In the genomic region with DNA sequence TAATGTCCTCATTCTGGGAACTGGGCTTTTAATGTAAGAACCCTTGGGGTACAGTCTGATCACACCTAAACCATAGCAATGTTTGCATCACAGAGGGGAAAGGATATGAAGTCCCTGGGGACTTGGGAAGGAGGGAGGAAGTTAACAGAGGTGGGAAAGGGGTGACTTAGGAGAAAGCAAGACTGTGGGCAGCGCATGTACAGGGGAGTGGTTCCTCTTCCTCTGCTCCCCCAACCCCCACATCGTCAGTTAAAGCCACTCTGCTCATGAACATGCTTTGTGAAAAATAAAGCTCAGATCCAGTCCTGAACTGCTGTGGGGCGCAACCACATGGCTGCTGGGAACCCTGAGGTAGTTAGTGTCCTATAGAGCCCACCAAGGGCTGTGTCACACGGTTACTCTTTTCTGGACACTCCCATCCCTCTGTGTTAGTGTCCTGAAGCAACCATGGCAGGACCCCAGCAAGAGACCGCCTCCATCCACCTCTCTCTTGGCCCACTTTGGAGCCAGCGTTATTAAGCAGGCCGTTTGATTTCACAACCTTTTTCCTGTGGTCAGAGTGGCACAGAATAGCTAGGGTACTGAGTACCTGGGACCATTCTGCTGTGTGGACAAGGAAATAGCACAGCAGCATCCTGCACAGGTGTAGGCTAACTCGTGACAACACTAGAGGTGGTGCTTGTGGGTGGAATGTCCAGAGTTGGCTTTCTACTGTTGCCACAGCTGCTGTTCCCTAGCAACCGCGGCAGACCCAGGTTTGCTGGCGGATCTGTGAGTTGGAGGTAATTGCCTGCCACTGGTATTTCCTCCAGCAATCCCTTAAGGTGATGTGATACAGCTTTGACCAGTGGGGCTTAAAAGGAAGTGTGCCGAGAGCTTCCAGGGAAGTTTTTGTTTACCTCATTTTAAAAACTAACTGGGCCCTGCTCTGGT, we compare ENCODE assay signal across 10 mouse cellular contexts. TPM values are rescaled to one million over a fixed set of nuclear protein-coding genes. Genes with fewer than 3 reads are reported as not detected.
DNase-seq lines count a peak whose midpoint lies in the region; ATAC-seq lines count a peak whose summit lies in the region.
"Had no signal": no experiment of that assay in that cellular context is flagged by ENCODE, and none has a peak within 500 bp of the region (broad histone marks: within the 10 kb centered on the region; RNA-seq: fewer than 3 reads in every experiment).

No protein-coding gene starts in this region.

- ATAC-seq in heart, embryonic 12.5 days (ENCODE audit: insufficient number of reproducible peaks, low FRiP score): no peak
- peak; percentile 21; the same call in 1 of the 2 replicates for ATAC-seq in hindbrain, embryonic 15.5 days (ENCODE audit: low FRiP score, low read depth)
- ATAC-seq in liver, embryonic 13.5 days (ENCODE audit: low read depth): no peak
- ATAC-seq in neural tube, embryonic 14.5 days (ENCODE audit: low read depth): peak; percentile 10; the same call in 1 of the 2 replicates

- 66% methylated on average over 12 of the region's 12 CpGs for WGBS in heart, embryonic 12.5 days
- 68% methylated on average over 12 of the region's 12 CpGs for WGBS in hindbrain, embryonic 15.5 days
- 36% methylated on average over 12 of the region's 12 CpGs for WGBS in liver, embryonic 13.5 days (ENCODE audit: insufficient replicate concordance)
- WGBS in neural tube, embryonic 14.5 days: 62% methylated on average over 12 of the region's 12 CpGs

- H3K4me2 ChIP-seq in heart, embryonic 12.5 days: no peak overlapping the region
- no peak overlapping the region for H3K4me2 ChIP-seq in hindbrain, embryonic 15.5 days
- no peak overlapping the region for H3K4me2 ChIP-seq in liver, embryonic 13.5 days
- no peak overlapping the region for H3K4me2 ChIP-seq in neural tube, embryonic 14.5 days (ENCODE audit: low read depth, low read length)
- H3K4me2 ChIP-seq: limb, embryonic 15.5 days had no signal

- no peaks in the 10 kb centered on the region for H3K27me3 ChIP-seq in heart, embryonic 12.5 days (replicated peaks)
- no peaks in the 10 kb centered on the region for H3K27me3 ChIP-seq in hindbrain, embryonic 15.5 days
- H3K27me3 ChIP-seq in liver, embryonic 13.5 days: no peaks in the 10 kb centered on the region
- H3K27me3 ChIP-seq in neural tube, embryonic 14.5 days (ENCODE audit: control insufficient read depth, insufficient read depth, low read length): no peaks in the 10 kb centered on the region
- H3K27me3 ChIP-seq: limb, embryonic 15.5 days had no signal

- no peak overlapping the region for H3K4me3 ChIP-seq in heart, embryonic 12.5 days
- no peak overlapping the region for H3K4me3 ChIP-seq in hindbrain, embryonic 15.5 days
- H3K4me3 ChIP-seq in liver, embryonic 13.5 days (replicated peaks): no peak overlapping the region
- H3K4me3 ChIP-seq in neural tube, embryonic 14.5 days (ENCODE audit: low read depth, low read length): no peak overlapping the region
- H3K4me3 ChIP-seq: limb, embryonic 15.5 days had no signal

- H3K9ac ChIP-seq in heart, embryonic 12.5 days: 0 out of 2 replicates have a peak overlapping the region, but pooled peaks have one; percentile 9
- H3K9ac ChIP-seq in hindbrain, embryonic 15.5 days: no peak overlapping the region
- peak overlapping the region; percentile 31 for H3K9ac ChIP-seq in liver, embryonic 13.5 days
- H3K9ac ChIP-seq in neural tube, embryonic 14.5 days (replicated peaks; ENCODE audit: low read depth, low read length): no peak overlapping the region
- H3K9ac ChIP-seq: limb, embryonic 15.5 days had no signal

- intact Hi-C loops in heart, postnatal 25 days (cut with DNase I): no loop called here
- intact Hi-C loops in left cerebral cortex, postnatal 36 days (cut with DNase I): no loop called here

- no peak overlapping the region for H3K27ac ChIP-seq in heart, embryonic 12.5 days (ENCODE audit: poor library complexity, severe bottlenecking)
- H3K27ac ChIP-seq in hindbrain, embryonic 15.5 days (replicated peaks): peak overlapping the region; percentile 17
- peak overlapping the region; percentile 54 for H3K27ac ChIP-seq in liver, embryonic 13.5 days
- H3K27ac ChIP-seq in neural tube, embryonic 14.5 days (ENCODE audit: low read depth, low read length): no peak overlapping the region
- H3K27ac ChIP-seq: limb, embryonic 15.5 days had no signal

- H3K9me3 ChIP-seq in heart, embryonic 12.5 days (replicated peaks): no peaks in the 10 kb centered on the region
- no peaks in the 10 kb centered on the region for H3K9me3 ChIP-seq in hindbrain, embryonic 15.5 days
- no peaks in the 10 kb centered on the region for H3K9me3 ChIP-seq in liver, embryonic 13.5 days (replicated peaks)
- no peaks in the 10 kb centered on the region for H3K9me3 ChIP-seq in neural tube, embryonic 14.5 days (ENCODE audit: control insufficient read depth, low read length)
- H3K9me3 ChIP-seq: limb, embryonic 15.5 days had no signal

- no peak for DNase-seq in heart, postnatal 25 days (ENCODE audit: low spot score)
- no peak for DNase-seq in liver, embryonic 13.5 days
- DNase-seq in left cerebral cortex, postnatal 36 days (ENCODE audit: low spot score in 2 of 2): no peak
- no peak for DNase-seq in adrenal gland, adult 8-10 months
- no peak for DNase-seq in urinary bladder, postnatal 36 days (ENCODE audit: low spot score in 2 of 2)
- DNase-seq: cerebellum, adult 9-10 months had no signal

- no peaks in the 10 kb centered on the region for H3K36me3 ChIP-seq in heart, embryonic 12.5 days
- H3K36me3 ChIP-seq in hindbrain, embryonic 15.5 days: no peaks in the 10 kb centered on the region
- no peaks in the 10 kb centered on the region for H3K36me3 ChIP-seq in liver, embryonic 13.5 days
- no peaks in the 10 kb centered on the region for H3K36me3 ChIP-seq in neural tube, embryonic 14.5 days (ENCODE audit: control insufficient read depth, insufficient read depth, low read length)
- H3K36me3 ChIP-seq: limb, embryonic 15.5 days had no signal

- peaks cover 16% of the 10 kb centered on the region for H3K4me1 ChIP-seq in heart, embryonic 12.5 days (replicated peaks)
- peaks cover 23% of the 10 kb centered on the region for H3K4me1 ChIP-seq in hindbrain, embryonic 15.5 days (replicated peaks)
- peaks cover 66% of the 10 kb centered on the region for H3K4me1 ChIP-seq in liver, embryonic 13.5 days (replicated peaks)
- no peaks in the 10 kb centered on the region for H3K4me1 ChIP-seq in neural tube, embryonic 14.5 days (ENCODE audit: control insufficient read depth, insufficient read depth, low read length)

RNA-seq across cellular contexts. Expression of gene Cpeb4, which starts 50.3 kb away (rescaled TPM):
- 13.6 and 16.0 TPM in 2 replicates for polyA plus RNA-seq in heart, embryonic 12.5 days (2016; fragmentation: Nextera tagmentation; extraction: Ambion mirVana)
- 10 to 100 TPM; 80.9 to 92.0 TPM for total RNA-seq in heart, postnatal 25 days (2021)
- 15.4 and 17.8 TPM in 2 replicates for polyA plus RNA-seq in hindbrain, embryonic 15.5 days (2015; fragmentation: Nextera tagmentation; extraction: Ambion mirVana)
- 14.3 and 21.6 TPM in 2 replicates for polyA plus RNA-seq in liver, embryonic 13.5 days (2015; fragmentation: Nextera tagmentation; extraction: Ambion mirVana)
- polyA plus RNA-seq in neural tube, embryonic 14.5 days (2014; fragmentation: Nextera tagmentation; extraction: Ambion mirVana): 42.6 and 43.4 TPM in 2 replicates
- 100 to 1,000 TPM; 146 to 158 TPM for total RNA-seq in left cerebral cortex, postnatal 36 days (2021)
- total RNA-seq in adrenal gland, adult 8-10 months (2022): 100 to 1,000 TPM in 3 of 4 experiments, 10 to 100 TPM in 1; 96.9 to 175 (median 107) TPM

Comparison
In these comparisons a context has a peak if more than half of its experiments do, and no peak if none do; other contexts are left out.
1. ATAC-seq: peak in hindbrain, embryonic 15.5 days (single experiment) and neural tube, embryonic 14.5 days (single experiment); none in heart, embryonic 12.5 days (single experiment) and liver, embryonic 13.5 days (single experiment).
2. H3K27ac ChIP-seq: peak in hindbrain, embryonic 15.5 days (single experiment) and liver, embryonic 13.5 days (single experiment); none in heart, embryonic 12.5 days (single experiment) and neural tube, embryonic 14.5 days (single experiment).
3. H3K9ac ChIP-seq: peak in heart, embryonic 12.5 days (single experiment) and liver, embryonic 13.5 days (single experiment); none in hindbrain, embryonic 15.5 days (single experiment) and neural tube, embryonic 14.5 days (single experiment).